Mouse (Mus musculus) granulocyte monocyte progenitor cell, adult 5-6 weeks (primary cell): Measurements from ENCODE around the gene Spry1. TPM values are rescaled to one million over a fixed set of nuclear protein-coding genes. Genes with fewer than 3 reads are reported as not detected.
A peak's percentile ranks its signal among the peaks of the same experiment; 100 is the strongest.
"Not testable (repeated sequence)": the region's sequence is repeated elsewhere in the genome, so short reads cannot be mapped to it uniquely, and the experiment has no call there.

Experiments used
- ATAC-seq: replicated peaks from 2 replicates; pipeline ENCODE4 v1.8.0; 2016; ENCODE audit warnings: mild to moderate bottlenecking, moderate TSS enrichment, inconsistent platforms; ENCODE audit not compliant: poor library complexity, severe bottlenecking
- total RNA-seq, 2 experiments: library from RNA; stranded (forward) in 1 of 2; stranded (reverse) in 1 of 2; fragments of 200-712, 200-1000 nt in 1 of 2; fragments of >200 nt in 1 of 2; fragmentation: Nextera tagmentation in 1 of 2; gene quantifications; 2 replicates each; pipeline ENCODE4 v1.2.3; 2014 to 2017

Gene Spry1
- total RNA-seq (2014; fragmentation: Nextera tagmentation) (2.1 and 3.7 TPM in 2 replicates), total RNA-seq (2017) (2.6 and 3.1 TPM in 2 replicates)

- ATAC-seq: peak; percentile 93
Measured at GRCm38 (mm10) chr3:37639690-37640089, at the start of gene Spry1. Spry1 (plus strand) TSS chr3:37639947.

- no peak for ATAC-seq
Measured at GRCm38 (mm10) chr3:37595721-37596120, 44.0 kb upstream of the Spry1 start.

- ATAC-seq: no peak
Measured at GRCm38 (mm10) chr3:37596519-37596918, 43.2 kb upstream of the Spry1 start.

DNA sequence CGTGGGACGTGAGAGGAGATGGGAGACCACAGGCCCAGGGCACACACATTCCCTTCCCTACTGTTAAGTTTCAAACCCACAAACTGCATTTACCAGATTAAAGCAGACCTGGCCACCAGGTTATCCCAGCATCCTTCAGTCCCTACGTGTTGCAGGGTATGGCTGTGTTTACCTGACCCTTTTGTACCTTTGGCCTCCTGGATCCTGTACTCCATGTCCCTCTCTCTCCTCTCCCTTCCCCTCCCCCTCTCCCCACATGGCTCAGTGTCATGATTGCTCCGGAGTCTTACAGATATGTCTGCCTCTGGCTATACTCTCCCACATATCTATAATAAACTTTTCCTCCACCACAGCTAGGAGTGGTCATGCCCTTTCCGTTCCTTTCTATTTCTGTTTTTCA, 42.5 kb upstream of the Spry1 start:
- no peak for ATAC-seq

DNA sequence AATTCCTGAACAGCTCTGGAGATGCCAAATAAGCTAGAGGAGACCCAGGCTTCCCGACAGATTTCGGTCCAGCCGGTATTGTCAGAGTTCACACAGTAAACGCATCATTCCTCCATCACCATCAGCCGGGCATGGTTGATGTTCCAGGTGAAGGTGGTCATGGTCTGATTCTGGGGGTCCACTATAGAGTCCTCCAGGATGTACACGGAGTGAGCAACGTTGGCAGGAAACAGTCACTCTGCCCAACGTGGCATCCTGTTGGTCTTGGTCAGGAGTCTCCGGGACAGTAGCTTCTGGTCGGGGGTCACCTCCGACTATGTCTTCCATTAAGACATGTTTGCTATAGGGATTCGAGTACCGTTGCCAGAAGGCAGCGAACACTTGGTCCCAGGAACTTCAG, 40.1 kb upstream of the Spry1 start:
- ATAC-seq: not testable (repeated sequence)

DNA sequence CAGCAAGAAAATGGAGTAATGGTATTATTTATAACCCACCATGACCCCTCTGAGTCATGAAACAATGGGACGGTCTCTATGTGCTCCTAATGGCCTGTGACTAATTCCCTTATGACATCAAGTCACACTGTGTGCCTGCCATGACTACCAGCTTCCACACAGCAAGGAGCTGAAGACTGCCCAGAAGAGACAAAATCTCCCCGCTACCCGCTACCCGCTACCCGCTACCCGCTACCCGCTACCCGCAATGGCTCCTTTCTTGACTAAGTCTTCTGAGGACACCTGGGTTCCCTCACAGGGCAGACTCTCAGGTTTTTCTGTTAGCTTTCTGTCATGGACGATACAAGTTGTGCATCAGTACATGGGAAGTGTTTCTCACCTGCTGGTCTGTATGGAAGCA, 37.4 kb upstream of the Spry1 start:
- ATAC-seq: no peak

GRCm38 (mm10) chr3:37602890-37603289, 36.9 kb upstream of the Spry1 start:
- ATAC-seq: peak; percentile 6; the same call in 1 of the 2 replicates

GRCm38 (mm10) chr3:37603541-37603940, 36.2 kb upstream of the Spry1 start:
- peak; percentile 80 for ATAC-seq

DNA sequence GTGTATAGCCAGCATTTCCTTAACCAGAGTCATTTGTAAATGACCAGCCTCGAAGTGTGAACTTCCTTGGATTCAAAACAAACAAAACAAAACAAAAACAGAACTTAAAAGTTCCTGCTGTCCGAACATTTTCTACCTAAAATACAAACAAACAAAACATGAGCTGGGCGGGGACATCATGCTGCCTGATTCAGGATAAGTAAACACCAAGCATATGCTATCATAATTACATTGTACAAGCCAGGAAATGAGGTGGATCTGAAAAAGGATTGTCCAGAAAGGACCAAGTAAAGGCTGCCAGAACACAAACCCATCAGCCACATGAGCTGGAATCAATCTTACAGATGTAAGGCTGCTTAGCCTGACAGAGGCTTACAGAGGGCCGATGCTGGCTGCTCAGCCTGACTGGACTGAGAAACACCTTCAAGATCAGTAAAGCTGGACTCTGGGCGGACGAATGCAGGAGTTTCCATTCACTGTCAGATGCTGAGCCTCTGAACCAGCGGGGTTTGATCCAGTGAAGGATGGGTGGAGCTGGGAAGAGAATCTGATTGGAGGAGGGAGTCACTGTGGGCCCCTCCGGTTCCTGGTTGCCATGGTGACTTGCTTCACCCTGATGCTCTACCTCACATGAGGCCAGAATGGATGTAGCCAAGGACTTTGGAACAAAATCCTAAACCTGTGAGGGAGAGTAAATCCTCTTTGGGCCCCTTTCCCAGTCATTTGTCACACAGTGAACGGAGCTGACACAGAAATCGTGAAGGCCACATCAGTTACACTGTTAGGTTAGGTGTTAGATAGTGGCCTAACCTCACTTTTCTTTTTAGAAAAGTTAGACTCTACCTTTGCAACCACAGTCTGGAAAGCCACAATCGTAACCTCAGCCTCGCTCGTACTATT, 34.5 kb upstream of the Spry1 start:
- no peak for ATAC-seq

GRCm38 (mm10) chr3:37605876-37606238, 33.9 kb upstream of the Spry1 start:
- peak; percentile 42 for ATAC-seq

DNA sequence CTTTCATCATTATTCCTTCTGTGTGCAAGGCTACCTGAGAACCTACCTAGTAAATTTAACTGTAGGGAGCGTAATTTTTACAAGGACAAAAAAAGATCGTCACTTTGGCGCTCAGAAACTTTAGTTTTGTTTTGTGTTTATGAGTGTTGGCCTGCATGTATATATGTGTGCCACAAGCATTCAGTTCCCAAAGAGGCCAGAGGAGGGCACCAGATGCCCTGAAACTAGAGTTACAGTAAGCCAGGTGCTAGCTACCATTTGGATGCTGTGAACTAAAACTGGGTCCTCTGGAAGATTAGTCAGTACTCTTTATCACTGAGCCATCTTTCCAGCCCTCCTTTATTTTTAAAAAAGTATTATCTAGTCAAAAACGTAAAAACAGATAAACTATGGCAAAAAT, 30.8 kb upstream of the Spry1 start:
- no peak for ATAC-seq

- ATAC-seq: no peak
Measured at GRCm38 (mm10) chr3:37610670-37611069, 29.1 kb upstream of the Spry1 start.

DNA sequence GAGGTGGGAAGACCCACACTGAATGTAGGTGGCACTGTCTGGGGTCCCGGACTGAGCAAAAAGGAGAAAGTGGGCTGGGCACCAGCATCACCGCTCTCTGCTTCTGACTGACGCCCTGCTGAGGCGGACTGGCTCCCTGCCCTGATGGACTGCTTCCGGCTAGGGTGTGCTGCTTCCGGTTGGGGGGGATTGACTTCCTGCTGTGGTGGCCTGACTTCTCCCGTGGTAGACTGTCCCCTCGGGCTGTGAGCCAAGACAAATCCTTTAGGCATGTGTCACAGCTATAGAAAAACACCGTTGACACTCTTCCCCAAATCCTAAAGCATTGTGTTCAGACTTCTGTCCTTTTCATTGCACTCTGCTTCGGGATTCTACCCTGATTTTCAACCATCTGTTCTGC, 26.0 kb upstream of the Spry1 start:
- peak; percentile 89 for ATAC-seq

- no peak for ATAC-seq
Measured at GRCm38 (mm10) chr3:37614878-37615650, 24.7 kb upstream of the Spry1 start.

- ATAC-seq: peak; percentile 63
Measured at GRCm38 (mm10) chr3:37616586-37617547, 22.9 kb upstream of the Spry1 start.

- ATAC-seq: no peak; the same call in 1 of the 2 replicates
Measured at GRCm38 (mm10) chr3:37632246-37632645, 7.5 kb upstream of the Spry1 start.

DNA sequence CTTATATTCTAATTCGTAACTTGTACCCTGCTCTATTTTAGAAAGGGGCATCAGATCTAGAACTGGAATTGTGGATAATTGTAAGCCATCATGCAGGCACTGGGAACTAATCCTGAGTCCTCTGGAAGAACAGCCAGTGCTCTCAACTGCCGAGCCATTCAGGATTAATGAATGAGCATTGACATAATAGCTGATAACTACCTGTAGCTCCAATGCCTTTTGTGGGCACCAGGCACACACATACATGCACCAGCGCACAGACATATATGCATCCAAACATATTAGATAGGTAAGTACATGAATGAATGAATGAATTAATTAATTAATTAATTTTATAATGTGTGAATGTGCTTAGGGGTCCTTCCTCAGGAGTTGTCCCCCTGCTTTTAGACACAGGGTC, 7.0 kb upstream of the Spry1 start:
- ATAC-seq: no peak

- no peak for ATAC-seq
Measured at GRCm38 (mm10) chr3:37634648-37635047, 5.1 kb upstream of the Spry1 start.

- ATAC-seq: no peak
Measured at GRCm38 (mm10) chr3:37636921-37637320, 2.8 kb upstream of the Spry1 start.

DNA sequence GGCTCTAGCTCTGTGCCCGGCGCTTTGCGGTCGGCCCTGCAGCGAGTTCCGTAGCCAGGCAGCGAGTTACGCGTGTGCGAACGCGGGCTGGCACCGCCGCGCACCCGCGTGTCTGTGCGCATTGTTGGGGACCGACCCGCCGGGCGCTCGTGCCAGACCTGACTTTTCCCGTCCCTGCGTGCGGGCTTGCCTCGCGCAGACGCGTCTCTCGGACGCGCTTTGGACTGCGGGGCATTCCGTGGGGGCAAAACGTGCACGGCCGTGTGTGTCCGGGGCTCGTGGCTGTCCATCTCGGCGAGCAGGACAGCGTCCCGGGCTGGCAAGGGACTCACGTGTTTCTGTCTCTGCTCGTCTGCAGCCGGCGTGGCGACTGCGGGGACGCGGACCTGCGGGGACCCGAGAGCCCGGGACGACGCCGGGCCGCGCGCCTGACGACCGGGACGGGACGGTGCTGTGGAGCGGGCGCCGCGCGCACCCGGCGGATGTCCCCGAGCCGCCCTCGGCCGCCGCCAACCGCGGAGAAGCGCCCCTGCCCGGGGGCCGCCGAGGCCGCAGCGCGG, 495 bp downstream of the Spry1 start:
- ATAC-seq: peak; percentile 14
